Mouse (Mus musculus) heart, embryonic 11.5 days (tissue): Measurements from ENCODE around the gene Tpp1. TPM values are rescaled to one million over a fixed set of nuclear protein-coding genes. Genes with fewer than 3 reads are reported as not detected.
"Not testable (repeated sequence)": the region's sequence is repeated elsewhere in the genome, so short reads cannot be mapped to it uniquely, and the experiment has no call there.

Experiments used
- ATAC-seq: fragments of 200-750 bp; cut with Nextera tagmentation; replicated peaks from 2 replicates; pipeline ENCODE4 v1.8.0; 2017; ENCODE audit warnings: moderate library complexity; ENCODE audit not compliant: insufficient number of reproducible peaks, low FRiP score, low TSS enrichment
- H3K27ac ChIP-seq: fragments of 300-500 bp; sonication (generic); 2 replicates; pipeline ENCODE4 v1.5.1; 2014; ENCODE audit warnings: mild to moderate bottlenecking, low read depth, low read length
- H3K27me3 ChIP-seq: fragments of 300-500 bp; sonication (generic); 2 replicates; pipeline ENCODE4 v1.6.1; 2014; ENCODE audit warnings: mild to moderate bottlenecking, low read length, mixed read lengths; ENCODE audit not compliant: control insufficient read depth, insufficient read depth
- H3K36me3 ChIP-seq: fragments of 300-500 bp; sonication (generic); 2 replicates; pipeline ENCODE4 v1.6.1; 2014; ENCODE audit warnings: mild to moderate bottlenecking, low read length, moderate library complexity, mixed read lengths; ENCODE audit not compliant: control insufficient read depth, insufficient read depth
- H3K4me1 ChIP-seq: fragments of 300-500 bp; sonication (generic); 2 replicates; pipeline ENCODE4 v1.6.1; 2014; ENCODE audit warnings: low read length; ENCODE audit not compliant: control insufficient read depth, insufficient read depth
- H3K4me2 ChIP-seq: fragments of 300-500 bp; sonication (generic); 2 replicates; pipeline ENCODE4 v1.6.1; 2014; ENCODE audit warnings: mild to moderate bottlenecking, moderate library complexity
- H3K4me3 ChIP-seq: fragments of 300-500 bp; sonication (generic); 2 replicates; pipeline ENCODE4 v1.5.1; 2014; ENCODE audit warnings: low read depth, low read length
- H3K9ac ChIP-seq: fragments of 300-500 bp; sonication (generic); 2 replicates; pipeline ENCODE4 v1.6.1; 2014; ENCODE audit warnings: mild to moderate bottlenecking, low read depth, low read length, moderate library complexity
- H3K9me3 ChIP-seq: fragments of 300-500 bp; sonication (generic); replicated peaks from 2 replicates; pipeline ENCODE4 v1.6.1; 2016; ENCODE audit warnings: low read length; ENCODE audit not compliant: control insufficient read depth
- WGBS: fragments of 180-500 bp; shearing (Covaris S2); extraction: QIAGEN DNeasy Blood & Tissue Kit; methylation state at CpG from one replicate; pipeline ENCODE4 v1.1.7; 2014; ENCODE audit not compliant: insufficient replicate concordance; 5-methylcytosine and 5-hydroxymethylcytosine counted together
- polyA plus RNA-seq: library from polyadenylated mRNA; unstranded; fragments of >200 nt; fragmentation: Nextera tagmentation; extraction: Ambion mirVana; gene quantifications from 2 replicates; pipeline ENCODE4 v1.2.1, GENCODE M21; 2014

Tpp1 gene
- polyA plus RNA-seq, 1 experiment from 2014 or later = 85.8 TPM

DNA sequence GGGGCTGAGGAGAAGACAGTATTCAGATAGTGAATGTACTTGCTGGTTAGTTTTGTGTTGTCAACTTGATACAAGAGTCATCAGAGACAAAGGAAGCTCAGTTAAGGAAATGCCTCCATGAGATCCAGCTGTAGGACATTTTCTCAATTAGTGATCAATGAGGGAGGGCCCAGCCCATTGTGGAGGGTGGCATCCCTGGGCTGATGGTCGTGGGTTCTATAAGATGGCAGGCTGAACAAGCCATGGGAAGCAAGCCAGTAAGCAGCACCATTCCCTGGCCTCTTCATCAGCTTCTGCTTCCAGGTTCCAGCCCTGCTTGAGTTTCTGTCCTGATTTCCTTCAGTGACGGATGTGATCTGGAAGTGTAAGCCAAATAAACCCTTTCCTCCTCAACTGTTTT lies 4.3 kb downstream of the Tpp1 start:
- Histone ChIP-seq H3K27me3 (no peaks in the 10 kb centered on the region), H3K4me1 (peaks cover 8% of the 10 kb centered on the region)
- WGBS = 86% methylated on average over 2 of the region's 2 CpGs

GRCm38 (mm10) chr7:105743926-105744590 lies 8.0 kb downstream of the Tpp1 start, which contains the start of gene Taf10:
Gene Taf10 (minus strand): TSS chr7:105744361.
- under 1% methylated on average over 53 of the region's 67 CpGs for WGBS
- H3K36me3 ChIP-seq = peaks cover 19% of the 10 kb centered on the region
- H3K9ac ChIP-seq = peak within 1 kb of the TSS; percentile 90
- H3K4me3 ChIP-seq = peak within 1 kb of the TSS; percentile 88
- peak within 1 kb of the TSS; percentile 85 for H3K4me2 ChIP-seq
- no peaks in the 10 kb centered on the region for H3K27me3 ChIP-seq
- peak; percentile 97 for ATAC-seq
- peak within 1 kb of the TSS; percentile 89 for H3K27ac ChIP-seq
- H3K4me1 ChIP-seq = peaks cover 10% of the 10 kb centered on the region
- no peaks in the 10 kb centered on the region for H3K9me3 ChIP-seq

More for the DNA sequence above, 4.3 kb downstream of the Tpp1 start:
- no peaks in the 10 kb centered on the region for H3K9me3 ChIP-seq
- no peak for ATAC-seq
- H3K27ac ChIP-seq = no peak overlapping the region
- no peaks in the 10 kb centered on the region for H3K36me3 ChIP-seq
- H3K4me3 ChIP-seq = no peak overlapping the region
- no peak overlapping the region for H3K4me2 ChIP-seq
- H3K9ac ChIP-seq = no peak overlapping the region

DNA sequence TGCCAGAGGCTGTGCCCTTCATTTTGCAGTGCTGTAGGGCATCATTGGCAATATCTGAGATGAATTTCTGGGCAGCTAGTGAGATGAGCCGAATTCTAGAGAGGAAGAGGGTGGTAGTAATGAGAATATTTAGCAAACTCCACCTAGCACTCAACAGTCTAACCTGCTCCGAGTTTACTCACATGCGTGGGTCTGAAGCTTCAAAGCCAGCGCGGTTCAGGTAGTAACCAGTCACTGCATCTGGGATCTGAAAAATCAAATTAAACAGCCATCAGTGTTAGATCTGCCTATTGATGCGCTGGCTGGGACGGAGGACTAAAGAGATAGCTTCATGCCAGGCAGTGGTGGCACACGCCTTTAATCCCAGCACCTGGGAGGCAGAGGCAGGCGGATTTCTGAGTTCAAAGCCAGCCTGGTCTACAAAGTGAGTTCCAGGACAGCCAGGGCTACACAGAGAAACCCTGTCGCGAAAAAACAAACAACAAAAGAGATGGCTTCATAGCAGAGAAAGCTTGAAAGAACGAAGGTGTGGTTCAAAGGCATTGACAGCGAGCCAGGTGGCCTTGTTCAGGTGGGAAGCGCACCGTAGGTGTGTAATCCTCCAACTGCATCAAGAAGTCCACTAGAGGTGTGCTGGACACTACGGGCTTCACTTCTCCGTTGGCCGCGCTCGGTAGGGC lies 8.6 kb downstream of the Tpp1 start:
- H3K4me3 ChIP-seq = peak overlapping the region; percentile 88
- peak overlapping the region; percentile 90 for H3K9ac ChIP-seq
- peaks cover 16% of the 10 kb centered on the region for H3K4me1 ChIP-seq
- H3K4me2 ChIP-seq = peak overlapping the region; percentile 85
- H3K36me3 ChIP-seq = peaks cover 19% of the 10 kb centered on the region
- ATAC-seq, H3K9me3 ChIP-seq, H3K27me3 ChIP-seq: not testable (repeated sequence)
- 33% methylated on average over 20 of the region's 20 CpGs for WGBS
- peak overlapping the region; percentile 89 for H3K27ac ChIP-seq

- H3K27ac ChIP-seq, H3K4me3 ChIP-seq, H3K9me3 ChIP-seq, H3K9ac ChIP-seq, ATAC-seq, H3K27me3 ChIP-seq: not testable (repeated sequence)
- WGBS = 83% methylated on average over 7 of the region's 7 CpGs
- peak overlapping the region; percentile 85 for H3K4me2 ChIP-seq
- peaks cover 21% of the 10 kb centered on the region for H3K4me1 ChIP-seq
- peaks cover 19% of the 10 kb centered on the region for H3K36me3 ChIP-seq
Measured at GRCm38 (mm10) chr7:105742539-105743215, 9.4 kb downstream of the Tpp1 start.

GRCm38 (mm10) chr7:105741978-105742377 lies 10.1 kb downstream of the Tpp1 start:
- Histone ChIP-seq H3K36me3 (peaks cover 19% of the 10 kb centered on the region), H3K27me3 (no peaks in the 10 kb centered on the region), H3K4me2 (no peak overlapping the region), H3K27ac (no peak overlapping the region), H3K9ac (no peak overlapping the region), H3K9me3 (no peaks in the 10 kb centered on the region), H3K4me1 (peaks cover 22% of the 10 kb centered on the region), H3K4me3 (no peak overlapping the region)
- ATAC-seq = no peak
- WGBS = 87% methylated on average over 9 of the region's 9 CpGs

GRCm38 (mm10) chr7:105740851-105741250 lies 11.2 kb downstream of the Tpp1 start:
- no peak overlapping the region for H3K4me3 ChIP-seq
- no peak overlapping the region for H3K4me2 ChIP-seq
- peaks cover 19% of the 10 kb centered on the region for H3K36me3 ChIP-seq
- H3K27ac ChIP-seq = no peak overlapping the region
- no peaks in the 10 kb centered on the region for H3K9me3 ChIP-seq
- ATAC-seq = no peak
- H3K9ac ChIP-seq = no peak overlapping the region
- WGBS = 87% methylated on average over 6 of the region's 6 CpGs
- H3K4me1 ChIP-seq = peaks cover 22% of the 10 kb centered on the region
- no peaks in the 10 kb centered on the region for H3K27me3 ChIP-seq

DNA sequence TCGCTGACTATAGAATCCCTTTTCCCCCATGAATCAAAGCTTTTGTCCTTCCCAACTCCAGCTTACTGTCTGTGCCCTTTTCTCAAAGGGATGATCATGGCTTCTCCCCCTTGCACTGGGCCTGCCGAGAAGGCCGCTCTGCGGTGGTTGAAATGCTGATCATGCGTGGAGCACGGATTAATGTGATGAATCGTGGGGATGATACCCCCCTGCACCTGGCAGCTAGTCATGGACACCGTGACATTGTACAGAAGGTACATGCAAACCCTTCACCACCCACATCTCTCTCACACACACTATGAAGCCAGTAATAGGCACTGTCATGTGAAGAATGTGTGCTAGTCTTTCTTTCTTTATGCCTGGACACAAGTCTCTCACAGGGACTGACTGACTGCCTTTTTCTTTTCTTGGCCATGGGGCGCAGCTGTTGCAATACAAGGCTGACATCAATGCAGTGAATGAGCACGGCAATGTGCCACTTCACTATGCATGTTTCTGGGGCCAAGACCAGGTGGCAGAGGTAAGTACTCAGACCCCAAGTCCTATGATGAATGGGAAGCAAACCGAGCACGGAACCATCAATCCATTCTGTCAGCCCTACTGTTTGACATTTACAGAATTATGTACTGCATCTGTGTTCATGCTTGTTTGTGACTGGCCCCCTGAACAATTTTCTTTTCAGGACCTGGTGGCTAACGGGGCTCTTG lies 11.8 kb downstream of the Tpp1 start:
- ATAC-seq = no peak
- Histone ChIP-seq H3K9ac (no peak overlapping the region), H3K4me1 (peaks cover 24% of the 10 kb centered on the region), H3K4me3 (no peak overlapping the region), H3K27ac (no peak overlapping the region), H3K27me3 (no peaks in the 10 kb centered on the region), H3K9me3 (no peaks in the 10 kb centered on the region), H3K36me3 (peaks cover 19% of the 10 kb centered on the region), H3K4me2 (no peak overlapping the region)
- 93% methylated on average over 13 of the region's 13 CpGs for WGBS

GRCm38 (mm10) chr7:105738948-105739347 lies 13.1 kb downstream of the Tpp1 start:
- 7% methylated on average over 3 of the region's 3 CpGs for WGBS
- Histone ChIP-seq H3K27me3 (no peaks in the 10 kb centered on the region), H3K36me3 (peaks cover 23% of the 10 kb centered on the region), H3K4me3 (peak overlapping the region; percentile 71), H3K9ac (peak overlapping the region; percentile 61; the same call in 1 of the 2 replicates), H3K4me1 (peaks cover 26% of the 10 kb centered on the region), H3K9me3 (no peaks in the 10 kb centered on the region), H3K4me2 (peak overlapping the region; percentile 78), H3K27ac (peak overlapping the region; percentile 97)
- peak; percentile 73 for ATAC-seq
